Mouse (Mus musculus) stomach, postnatal 0 days (tissue): ENCODE measurements around the gene Rtkn. TPM values are rescaled to one million over a fixed set of nuclear protein-coding genes. Genes with fewer than 3 reads are reported as not detected.

Experiments used
- ATAC-seq: fragments of 200-750 bp; cut with Nextera tagmentation; 2 replicates; pipeline ENCODE4 v1.8.0; 2017; ENCODE audit not compliant: low FRiP score, low TSS enrichment
- DNase-seq: peaks from one replicate; pipeline ENCODE4 v3.0.0-alpha.2; 2016; ENCODE audit warnings: low spot score
- H3K27ac ChIP-seq: fragments of 300-500 bp; sonication (generic); replicated peaks from 2 replicates; pipeline ENCODE4 v1.5.1; 2014; ENCODE audit warnings: mild to moderate bottlenecking, control low read depth
- H3K27me3 ChIP-seq: fragments of 300-500 bp; sonication (generic); 2 replicates; pipeline ENCODE4 v1.6.1; 2014; ENCODE audit warnings: low read length; ENCODE audit not compliant: control insufficient read depth, insufficient read depth
- H3K36me3 ChIP-seq: fragments of 300-500 bp; sonication (generic); 2 replicates; pipeline ENCODE4 v1.6.1; 2014; ENCODE audit warnings: low read length, mixed read lengths; ENCODE audit not compliant: control insufficient read depth, insufficient read depth
- H3K4me1 ChIP-seq: fragments of 300-500 bp; sonication (generic); replicated peaks from 2 replicates; pipeline ENCODE4 v1.6.1; 2014; ENCODE audit warnings: antibody characterized with exemption; ENCODE audit not compliant: control insufficient read depth, insufficient read depth
- H3K4me2 ChIP-seq: fragments of 300-500 bp; sonication (generic); replicated peaks from 2 replicates; pipeline ENCODE4 v1.6.1; 2014; ENCODE audit warnings: low read depth, mild to moderate bottlenecking, control low read depth, moderate library complexity
- H3K4me3 ChIP-seq: fragments of 300-500 bp; sonication (generic); 2 replicates; pipeline ENCODE4 v1.5.1; 2014; ENCODE audit warnings: low read depth, low read length, control low read depth
- H3K9ac ChIP-seq: fragments of 300-500 bp; sonication (generic); 2 replicates; pipeline ENCODE4 v1.6.1; 2014; ENCODE audit warnings: mild to moderate bottlenecking, low read length, control low read depth, mixed read lengths
- H3K9me3 ChIP-seq: fragments of 300-500 bp; sonication (generic); 2 replicates; pipeline ENCODE4 v1.6.1; 2016; ENCODE audit warnings: low read length; ENCODE audit not compliant: control insufficient read depth
- CTCF ChIP-seq: IDR thresholded peaks from 2 replicates; pipeline ENCODE4 v1.5.1; 2016; ENCODE audit warnings: antibody characterized with exemption, low read depth, mild to moderate bottlenecking, moderate library complexity
- EP300 ChIP-seq: optimal IDR thresholded peaks from 2 replicates; pipeline ENCODE3; 2016; ENCODE audit warnings: antibody characterized with exemption
- WGBS: fragments of 180-500 bp; shearing (Covaris S2); extraction: QIAGEN DNeasy Blood & Tissue Kit; methylation state at CpG from one replicate; pipeline ENCODE4 v1.1.7; 2014; 5-methylcytosine and 5-hydroxymethylcytosine counted together
- polyA plus RNA-seq: library from polyadenylated mRNA; unstranded; fragments of >200 nt; fragmentation: Nextera tagmentation; extraction: Ambion mirVana; gene quantifications from 2 replicates; pipeline ENCODE4 v1.2.1, GENCODE M21; 2015

Rtkn gene
- 18.5 and 20.4 TPM in 2 replicates for polyA plus RNA-seq

- TF ChIP-seq CTCF (no peak), EP300 (no peak)
- 53% methylated on average over 7 of the region's 7 CpGs for WGBS
- Histone ChIP-seq H3K27me3 (no peaks in the 10 kb centered on the region), H3K9me3 (no peaks in the 10 kb centered on the region), H3K4me3 (peak within 1 kb of the TSS; percentile 57), H3K27ac (peak within 1 kb of the TSS; percentile 99), H3K4me2 (peak within 1 kb of the TSS; percentile 89), H3K9ac (peak within 1 kb of the TSS; percentile 89), H3K36me3 (no peaks in the 10 kb centered on the region), H3K4me1 (peaks cover 2% of the 10 kb centered on the region)
- ATAC-seq = no peak
- peak; percentile 50 for DNase-seq
Measured at GRCm38 (mm10) chr6:83134951-83135513, at the start of gene Rtkn. Gene Rtkn, plus strand, starts transcription at chr6:83135463.

GRCm38 (mm10) chr6:83086121-83087035, 48.9 kb upstream of the Rtkn start, which contains the start of gene Lbx2:
Gene Lbx2, plus strand, starts transcription at chr6:83086367.
- Histone ChIP-seq H3K9ac (no peak within 1 kb of the TSS), H3K4me1 (no peaks in the 10 kb centered on the region), H3K4me3 (0 out of 2 replicates have a peak within 1 kb of the TSS, but pooled peaks have one; percentile 2), H3K27ac (no peak within 1 kb of the TSS), H3K4me2 (peak within 1 kb of the TSS; percentile 14; the same call in 1 of the 2 replicates), H3K36me3 (no peaks in the 10 kb centered on the region), H3K9me3 (no peaks in the 10 kb centered on the region), H3K27me3 (peaks cover 26% of the 10 kb centered on the region; the same call in 1 of the 2 replicates)
- 8% methylated on average over 39 of the region's 42 CpGs for WGBS
- no peak for DNase-seq
- 0 out of 2 replicates have a peak, but pooled peaks have one; percentile 6 for ATAC-seq
- TF ChIP-seq CTCF (no peak), EP300 (no peak)

GRCm38 (mm10) chr6:83087205-83087925, 47.9 kb upstream of the Rtkn start:
- no peak overlapping the region for H3K27ac ChIP-seq
- TF ChIP-seq CTCF = no peak
- no peak for TF ChIP-seq EP300
- H3K4me2 ChIP-seq = peak overlapping the region; percentile 23
- ATAC-seq = no peak
- DNase-seq = no peak
- WGBS = 7% methylated on average over 47 of the region's 47 CpGs
- peaks cover 26% of the 10 kb centered on the region; the same call in 1 of the 2 replicates for H3K27me3 ChIP-seq
- H3K9ac ChIP-seq = no peak overlapping the region
- no peaks in the 10 kb centered on the region for H3K36me3 ChIP-seq
- no peaks in the 10 kb centered on the region for H3K9me3 ChIP-seq
- no peaks in the 10 kb centered on the region for H3K4me1 ChIP-seq
- H3K4me3 ChIP-seq = peak overlapping the region; percentile 2; the same call in 1 of the 2 replicates

- peak overlapping the region; percentile 23; the same call in 1 of the 2 replicates for H3K4me2 ChIP-seq
- TF ChIP-seq EP300 (no peak), CTCF (no peak)
- WGBS = 16% methylated on average over 9 of the region's 9 CpGs
- no peak overlapping the region for H3K27ac ChIP-seq
- DNase-seq (no peak), ATAC-seq (no peak)
- no peaks in the 10 kb centered on the region for H3K9me3 ChIP-seq
- no peaks in the 10 kb centered on the region for H3K36me3 ChIP-seq
- no peaks in the 10 kb centered on the region for H3K4me1 ChIP-seq
- H3K9ac ChIP-seq = no peak overlapping the region
- H3K4me3 ChIP-seq = peak overlapping the region; percentile 2; the same call in 1 of the 2 replicates
- peaks cover 26% of the 10 kb centered on the region; the same call in 1 of the 2 replicates for H3K27me3 ChIP-seq
Measured at GRCm38 (mm10) chr6:83087926-83088260, 47.4 kb upstream of the Rtkn start.

- Histone ChIP-seq H3K9me3 (no peaks in the 10 kb centered on the region), H3K4me1 (no peaks in the 10 kb centered on the region), H3K4me2 (no peak overlapping the region), H3K9ac (no peak overlapping the region), H3K4me3 (no peak overlapping the region), H3K36me3 (no peaks in the 10 kb centered on the region), H3K27ac (no peak overlapping the region), H3K27me3 (peaks cover 9% of the 10 kb centered on the region; the same call in 1 of the 2 replicates)
- TF ChIP-seq EP300 = no peak
- no peak for TF ChIP-seq CTCF
- 27% methylated on average over 6 of the region's 6 CpGs for WGBS
- DNase-seq (no peak), ATAC-seq (no peak)
Measured at GRCm38 (mm10) chr6:83092416-83093127, 42.7 kb upstream of the Rtkn start.
